Mouse (Mus musculus) forebrain, embryonic 15.5 days (tissue): ENCODE data around the gene Gm16434. TPM values are rescaled to one million over a fixed set of nuclear protein-coding genes. Genes with fewer than 3 reads are reported as not detected.
"Not testable (repeated sequence)": the region's sequence is repeated elsewhere in the genome, so short reads cannot be mapped to it uniquely, and the experiment has no call there.

Source experiments
- ATAC-seq: fragments of 200-750 bp; cut with Nextera tagmentation; replicated peaks from 2 replicates; pipeline ENCODE4 v1.8.0; 2017; ENCODE audit warnings: mild to moderate bottlenecking, moderate TSS enrichment, moderate library complexity
- H3K27ac ChIP-seq: fragments of 300-500 bp; sonication (generic); replicated peaks from 2 replicates; pipeline ENCODE4 v1.5.1; 2015; ENCODE audit warnings: mild to moderate bottlenecking, inconsistent platforms
- H3K27me3 ChIP-seq: fragments of 300-500 bp; sonication (generic); 2 replicates; pipeline ENCODE4 v1.6.1; 2015; ENCODE audit warnings: inconsistent platforms
- H3K36me3 ChIP-seq: fragments of 300-500 bp; sonication (generic); 2 replicates; pipeline ENCODE4 v1.6.1; 2015; ENCODE audit warnings: mild to moderate bottlenecking, inconsistent platforms
- H3K4me1 ChIP-seq: fragments of 300-500 bp; sonication (generic); 2 replicates; pipeline ENCODE4 v1.6.1; 2015; ENCODE audit warnings: inconsistent platforms
- H3K4me2 ChIP-seq: fragments of 300-500 bp; sonication (generic); replicated peaks from 2 replicates; pipeline ENCODE4 v1.6.1; 2015; ENCODE audit warnings: mild to moderate bottlenecking, inconsistent platforms
- H3K4me3 ChIP-seq: fragments of 300-500 bp; sonication (generic); 2 replicates; pipeline ENCODE4 v1.5.1; 2015; ENCODE audit warnings: mild to moderate bottlenecking, inconsistent platforms
- H3K9ac ChIP-seq: fragments of 300-500 bp; sonication (generic); replicated peaks from 2 replicates; pipeline ENCODE4 v1.6.1; 2015; ENCODE audit warnings: mild to moderate bottlenecking, inconsistent platforms
- H3K9me3 ChIP-seq: fragments of 300-500 bp; sonication (generic); 2 replicates; pipeline ENCODE4 v1.6.1; 2016; ENCODE audit warnings: inconsistent platforms
- WGBS: fragments of 180-500 bp; shearing (Covaris S2); methylation state at CpG from one replicate; pipeline ENCODE4 v1.1.7; 2015; ENCODE audit warnings: mixed read lengths; 5-methylcytosine and 5-hydroxymethylcytosine counted together
- polyA plus RNA-seq: library from polyadenylated mRNA; unstranded; fragments of >200 nt; fragmentation: Nextera tagmentation; extraction: Ambion mirVana; gene quantifications from 2 replicates; pipeline ENCODE4 v1.2.1, GENCODE M21; 2015

Gene Gm16434
- not detected in 2 replicates for polyA plus RNA-seq

DNA sequence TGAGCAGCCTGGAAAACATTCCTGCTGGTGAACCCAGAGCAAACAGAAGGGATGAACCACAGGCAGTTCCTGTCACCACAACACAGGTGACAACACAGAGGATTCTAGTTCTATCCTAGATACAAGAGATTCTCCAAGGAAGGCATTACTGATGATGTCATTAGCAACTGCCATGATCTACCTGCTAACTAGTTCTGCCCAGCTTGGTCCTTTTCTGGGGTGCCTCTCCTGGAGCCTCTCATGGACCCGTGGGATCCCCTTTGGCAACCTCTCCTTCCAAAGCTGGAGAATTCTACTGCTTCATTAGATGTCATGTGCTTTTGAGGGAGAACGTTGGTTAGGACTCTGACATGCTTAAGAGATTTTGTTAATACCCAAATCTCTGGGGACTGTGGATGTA, at the start of gene Gm16434:
Gene Gm16434 (minus strand): TSS at position 101 of the 400 bp plus-strand sequence.
- not testable (repeated sequence) for H3K4me2 ChIP-seq, H3K4me1 ChIP-seq, H3K4me3 ChIP-seq, H3K27ac ChIP-seq, H3K9ac ChIP-seq, H3K36me3 ChIP-seq, H3K9me3 ChIP-seq, H3K27me3 ChIP-seq, ATAC-seq
- WGBS, result no CpG with 5 or more reads among the region's 2 CpGs

DNA sequence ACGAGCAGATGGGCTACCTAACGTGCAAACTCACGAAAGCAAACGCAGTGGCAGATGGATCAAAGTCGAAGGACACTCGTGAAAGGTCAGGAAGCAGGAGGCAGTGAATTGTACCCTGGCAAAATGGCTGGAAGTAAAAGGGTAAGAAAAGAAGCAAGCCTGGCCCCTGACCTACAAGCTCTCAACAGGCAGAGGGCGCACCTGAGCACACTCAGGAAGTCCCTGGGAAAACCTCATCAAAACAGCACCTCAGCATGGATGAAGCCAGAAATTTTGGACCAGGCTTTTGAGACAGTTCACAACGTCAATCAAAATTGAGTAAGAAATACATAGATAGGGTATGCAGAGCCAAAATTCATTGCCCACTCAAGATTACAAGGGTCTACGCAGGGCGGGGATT, 49.2 kb upstream of the Gm16434 start:
- 1% methylated on average over 8 of the region's 10 CpGs for WGBS
- H3K9ac ChIP-seq, H3K27me3 ChIP-seq, H3K4me2 ChIP-seq, H3K36me3 ChIP-seq, H3K27ac ChIP-seq, ATAC-seq, H3K4me3 ChIP-seq, H3K9me3 ChIP-seq, H3K4me1 ChIP-seq: not testable (repeated sequence)

DNA sequence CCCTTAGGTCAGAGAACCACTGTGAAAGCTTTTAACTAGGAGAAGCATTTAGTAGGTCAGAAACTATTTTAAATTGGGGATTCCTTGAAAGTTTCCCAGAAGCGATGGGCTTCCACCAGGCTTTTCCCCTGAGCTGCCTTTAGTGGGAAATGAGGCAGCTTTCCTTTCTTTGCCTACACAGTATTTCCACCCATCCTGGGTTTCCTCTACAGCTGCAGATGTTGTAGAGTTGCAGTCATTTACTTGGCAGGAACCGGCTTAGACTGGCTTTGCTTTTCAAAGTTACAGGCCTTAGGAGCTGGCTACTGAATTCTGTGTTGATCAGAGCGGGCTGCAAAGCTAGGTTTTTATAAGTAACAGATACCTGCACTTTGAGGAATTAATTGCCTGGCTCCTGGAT, 5.7 kb upstream of the Gm16434 start:
- not testable (repeated sequence) for H3K9me3 ChIP-seq, ATAC-seq, H3K4me1 ChIP-seq, H3K27me3 ChIP-seq, H3K36me3 ChIP-seq, H3K27ac ChIP-seq, H3K4me3 ChIP-seq, H3K4me2 ChIP-seq, H3K9ac ChIP-seq
- 93% methylated on average over 2 of the region's 3 CpGs for WGBS

DNA sequence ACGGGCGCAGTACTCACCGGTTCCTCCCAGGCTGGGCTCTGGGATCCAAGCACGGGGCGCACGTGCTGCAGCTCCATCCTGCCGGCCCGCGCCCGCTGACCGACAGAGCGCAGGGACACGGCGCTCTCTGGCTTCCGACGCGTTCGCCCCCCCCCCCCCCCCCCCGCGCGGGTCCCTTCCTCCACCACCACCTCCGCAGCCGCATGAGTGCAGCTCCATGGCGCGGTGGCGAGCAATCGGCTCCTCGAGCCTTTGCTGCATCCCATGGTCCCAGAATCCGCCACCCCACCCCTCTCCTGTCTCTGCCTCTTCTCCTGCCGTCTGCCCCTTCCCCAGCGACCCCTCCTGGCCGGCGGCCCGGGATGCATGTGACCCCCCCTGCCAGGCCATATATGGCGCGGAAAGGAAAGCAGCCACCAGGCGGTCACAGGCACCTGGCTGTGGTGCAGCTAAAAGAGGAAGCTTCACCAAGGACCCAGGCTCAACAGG, 19.8 kb downstream of the Gm16434 start, which contains the start of gene Gm3512:
Gene Gm3512 (minus strand): TSS at position 51 of the 489 bp plus-strand sequence.
- H3K36me3 ChIP-seq, H3K9ac ChIP-seq, H3K4me3 ChIP-seq, H3K9me3 ChIP-seq, ATAC-seq, H3K27ac ChIP-seq, H3K4me2 ChIP-seq, H3K4me1 ChIP-seq, H3K27me3 ChIP-seq: not testable (repeated sequence)
- no CpG with 5 or more reads among the region's 37 CpGs for WGBS

Other genes starting within 250 kb of the Gm16434 start
- not detected in 2 replicates for gene Gm6356, start 220.7 kb downstream of the Gm16434 start, polyA plus RNA-seq
- 2.3 TPM in 2 replicates for gene Gm10406, start 167.1 kb downstream of the Gm16434 start, polyA plus RNA-seq
- not detected in 2 replicates for gene Gm3685, start 149.6 kb downstream of the Gm16434 start, polyA plus RNA-seq
- 2.7 and 4.8 TPM in 2 replicates for gene Gm3696, start 93.9 kb downstream of the Gm16434 start, polyA plus RNA-seq
- gene Gm6676, start 69.1 kb downstream of the Gm16434 start, polyA plus RNA-seq, result not detected in 2 replicates
- gene Gm3512, start 20.0 kb downstream of the Gm16434 start, polyA plus RNA-seq, result 6.6 and 7.4 TPM in 2 replicates
- not detected in 2 replicates for gene Gm3727, start 70.2 kb upstream of the Gm16434 start, polyA plus RNA-seq
- gene Gm3739, start 120.5 kb upstream of the Gm16434 start, polyA plus RNA-seq, result 4.6 and 5.0 TPM in 2 replicates
- not detected in 2 replicates for gene Gm5797, start 137.9 kb upstream of the Gm16434 start, polyA plus RNA-seq
- gene Gm8374, start 170.6 kb upstream of the Gm16434 start, polyA plus RNA-seq, result not detected in 2 replicates